Mouse (Mus musculus) liver, adult (tissue): ENCODE measurements around the gene Ttc23.

ENCODE experiments used
- GATA4 ChIP-seq: IDR thresholded peaks from 2 replicates; pipeline ENCODE4 v1.6.1; 2014; ENCODE audit warnings: mild to moderate bottlenecking, low read length; ENCODE audit not compliant: insufficient replicate concordance

The Ttc23 gene

GRCm38 (mm10) chr7:67788713-67789112 lies 141.5 kb downstream of the Ttc23 start:
- TF ChIP-seq GATA4 = no peak

GRCm38 (mm10) chr7:67791256-67791655 lies 144.0 kb downstream of the Ttc23 start:
- no peak for TF ChIP-seq GATA4

- TF ChIP-seq GATA4 = no peak
Measured at GRCm38 (mm10) chr7:67793449-67793848, 146.2 kb downstream of the Ttc23 start.

GRCm38 (mm10) chr7:67797065-67797464 lies 149.9 kb downstream of the Ttc23 start:
- TF ChIP-seq GATA4 = no peak

GRCm38 (mm10) chr7:67798476-67798875 lies 151.3 kb downstream of the Ttc23 start:
- no peak for TF ChIP-seq GATA4

GRCm38 (mm10) chr7:67800547-67800946 lies 153.3 kb downstream of the Ttc23 start:
- TF ChIP-seq GATA4 = no peak

- no peak for TF ChIP-seq GATA4
Measured at GRCm38 (mm10) chr7:67801022-67801421, 153.8 kb downstream of the Ttc23 start.

GRCm38 (mm10) chr7:67803015-67803856 lies 156.0 kb downstream of the Ttc23 start:
- TF ChIP-seq GATA4 = peak; percentile 33; the same call in 1 of the 2 replicates

GRCm38 (mm10) chr7:67803857-67804215 lies 156.6 kb downstream of the Ttc23 start:
- no peak for TF ChIP-seq GATA4
